Mouse (Mus musculus): Measurements from ENCODE around the gene Shroom3.
"Not testable (repeated sequence)": the region's sequence is repeated elsewhere in the genome, so short reads cannot be mapped to it uniquely, and the experiment has no call there.

Shroom3 gene

GRCm38 (mm10) chr5:92893711-92894110 is 210.5 kb downstream of the Shroom3 start:
- no peak for DNase-seq (ENCODE audit: low spot score)

- no peak for DNase-seq (ENCODE audit: low spot score)
Observed at GRCm38 (mm10) chr5:92895877-92896276, 212.6 kb downstream of the Shroom3 start.

GRCm38 (mm10) chr5:92896725-92897280 is 213.6 kb downstream of the Shroom3 start:
- no peak for DNase-seq (ENCODE audit: low spot score)

GRCm38 (mm10) chr5:92897766-92898745 is 214.8 kb downstream of the Shroom3 start:
- peak; percentile 83 for DNase-seq (ENCODE audit: low spot score)

GRCm38 (mm10) chr5:92900470-92900869 is 217.2 kb downstream of the Shroom3 start:
- no peak for DNase-seq (ENCODE audit: low spot score)

- no peak for DNase-seq (ENCODE audit: low spot score)
Observed at GRCm38 (mm10) chr5:92901870-92902269, 218.6 kb downstream of the Shroom3 start.

- DNase-seq (ENCODE audit: low spot score), result no peak
Observed at GRCm38 (mm10) chr5:92905146-92905545, 221.9 kb downstream of the Shroom3 start.

- DNase-seq (ENCODE audit: low spot score), result peak; percentile 43
Observed at GRCm38 (mm10) chr5:92905594-92906008, 222.4 kb downstream of the Shroom3 start.

GRCm38 (mm10) chr5:92908227-92908626 is 225.0 kb downstream of the Shroom3 start:
- DNase-seq (ENCODE audit: low spot score), result no peak

- DNase-seq (ENCODE audit: low spot score), result peak; percentile 49
Observed at GRCm38 (mm10) chr5:92910838-92911237, 227.6 kb downstream of the Shroom3 start.

- no peak for DNase-seq (ENCODE audit: low spot score)
Observed at GRCm38 (mm10) chr5:92915421-92915820, 232.2 kb downstream of the Shroom3 start.

GRCm38 (mm10) chr5:92917755-92918154 is 234.5 kb downstream of the Shroom3 start:
- DNase-seq (ENCODE audit: low spot score), result no peak

- no peak for DNase-seq (ENCODE audit: low spot score)
Observed at GRCm38 (mm10) chr5:92918170-92918569, 234.9 kb downstream of the Shroom3 start.

GRCm38 (mm10) chr5:92918866-92919265 is 235.6 kb downstream of the Shroom3 start:
- no peak for DNase-seq (ENCODE audit: low spot score)

GRCm38 (mm10) chr5:92919390-92919789 is 236.2 kb downstream of the Shroom3 start:
- DNase-seq (ENCODE audit: low spot score), result no peak

- no peak for DNase-seq (ENCODE audit: low spot score)
Observed at GRCm38 (mm10) chr5:92920984-92921383, 237.7 kb downstream of the Shroom3 start.

GRCm38 (mm10) chr5:92921728-92922127 is 238.5 kb downstream of the Shroom3 start:
- no peak for DNase-seq (ENCODE audit: low spot score)

GRCm38 (mm10) chr5:92922981-92923380 is 239.7 kb downstream of the Shroom3 start:
- DNase-seq (ENCODE audit: low spot score), result not testable (repeated sequence)

- peak; percentile 74 for DNase-seq (ENCODE audit: low spot score)
Observed at GRCm38 (mm10) chr5:92924851-92925477, 241.7 kb downstream of the Shroom3 start.

- DNase-seq (ENCODE audit: low spot score), result no peak
Observed at GRCm38 (mm10) chr5:92927667-92928066, 244.4 kb downstream of the Shroom3 start.

GRCm38 (mm10) chr5:92930557-92930956 is 247.3 kb downstream of the Shroom3 start:
- DNase-seq (ENCODE audit: low spot score), result no peak

GRCm38 (mm10) chr5:92931298-92931697 is 248.1 kb downstream of the Shroom3 start:
- no peak for DNase-seq (ENCODE audit: low spot score)

GRCm38 (mm10) chr5:92933010-92933409 is 249.8 kb downstream of the Shroom3 start:
- peak; percentile 32 for DNase-seq (ENCODE audit: low spot score)
